Mouse (Mus musculus) layer of hippocampus, postnatal 10 days (tissue): ENCODE results near the gene Sytl2. TPM values are rescaled to one million over a fixed set of nuclear protein-coding genes. Genes with fewer than 3 reads are reported as not detected.

ENCODE experiments used
- DNase-seq, 2 experiments: peaks; one replicate each; pipeline ENCODE4 v3.0.0; 2021; ENCODE audit warnings: low spot score in 2 of 2
- long read RNA-seq: library from polyadenylated mRNA; stranded (forward); transcript quantifications from one replicate; pipeline ENCODE4 v2.0.0, GENCODE M21; 2023
- total RNA-seq, 2 experiments: library from RNA; stranded (reverse); gene quantifications; 2 replicates each; pipeline ENCODE4 v1.2.3; 2021

Sytl2 gene
- total RNA-seq = 10 to 100 TPM; 26.9 to 32.3 TPM
- long read RNA-seq, transcript Sytl2-219 (10 exons, 2,266 nt) = major isoform, 11 of 19 reads
- long read RNA-seq, partial matches to known transcripts = 6 of 19 reads
- long read RNA-seq, other reads (novel, unspliced or antisense) = 0 of 19 reads

DNA sequence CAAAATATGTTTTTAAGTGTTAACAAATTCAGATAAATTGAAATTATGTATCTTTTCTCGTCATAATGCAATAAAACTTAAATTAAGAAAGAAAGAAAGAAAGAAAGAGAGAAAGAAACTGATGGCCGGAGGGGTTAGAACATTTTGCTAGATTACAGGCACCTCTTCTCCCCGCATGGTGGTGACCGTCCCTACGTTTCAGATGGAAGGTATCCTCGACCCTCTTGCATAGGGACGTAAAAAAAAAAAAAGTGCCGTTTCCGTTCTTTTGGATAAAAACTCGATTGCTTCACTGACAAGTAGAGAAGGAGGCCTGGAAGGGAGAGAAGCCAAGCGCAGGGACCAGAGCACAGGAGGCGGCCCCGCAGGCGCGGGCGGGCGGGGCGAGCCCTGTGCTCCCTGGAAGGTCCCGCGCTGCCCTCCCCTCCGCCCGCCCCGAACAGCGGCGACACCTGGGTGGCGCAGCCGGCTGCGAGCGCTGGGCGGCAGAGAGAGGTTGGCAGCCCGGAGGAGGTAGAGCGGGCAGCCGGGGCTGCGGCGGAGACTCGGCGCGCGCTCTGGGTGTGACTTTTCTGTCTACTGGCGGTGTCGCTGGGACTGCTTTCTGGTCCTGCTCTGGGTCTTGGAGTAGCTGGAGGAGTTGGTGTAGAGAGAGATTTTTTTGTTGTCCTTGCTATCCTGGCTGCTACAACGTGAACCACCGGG lies at the start of gene Sytl2:
TSS of gene Sytl2 (plus strand) at position 311 of the 705 bp plus-strand sequence.
- DNase-seq = peak; percentile 8 to 32

DNA sequence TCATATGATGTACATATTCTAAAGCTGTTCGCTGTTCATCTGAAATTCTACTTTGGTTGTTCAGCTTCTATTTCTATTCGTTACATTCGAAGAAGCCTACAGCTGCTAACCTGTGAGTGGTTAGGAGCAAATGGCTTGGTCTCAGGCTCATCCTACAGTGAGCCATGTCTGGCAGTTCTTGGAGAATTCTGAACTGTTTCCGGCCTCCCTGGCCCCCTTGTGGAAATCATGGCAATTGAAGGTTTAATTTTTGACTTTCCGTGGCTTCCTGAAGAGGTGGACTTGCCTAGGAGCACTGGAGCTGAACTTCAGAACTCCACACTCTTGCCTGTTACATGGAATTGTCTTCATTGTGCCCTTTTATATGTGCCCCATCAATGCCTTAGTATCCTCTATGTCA lies 49.1 kb upstream of the Sytl2 start:
- no peak for DNase-seq

DNA sequence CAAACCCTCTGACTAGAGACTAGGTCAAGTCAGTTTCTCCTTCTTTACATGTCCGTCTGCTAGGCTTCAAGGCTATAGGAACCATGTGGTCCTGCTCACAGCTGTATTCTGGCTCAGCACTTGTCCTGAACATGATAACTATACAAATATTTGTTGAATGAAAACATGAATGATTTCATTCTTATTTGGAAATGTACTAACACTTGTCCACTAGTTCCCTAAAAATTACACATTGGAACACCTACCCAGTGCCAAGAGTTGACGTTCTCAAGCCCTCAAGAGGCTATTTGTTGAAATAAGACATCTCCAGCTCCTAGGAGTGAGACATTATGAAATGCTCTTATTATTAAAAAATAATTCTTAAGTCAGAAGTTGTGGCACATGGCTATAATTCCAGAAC lies 43.4 kb upstream of the Sytl2 start:
- DNase-seq = no peak

DNA sequence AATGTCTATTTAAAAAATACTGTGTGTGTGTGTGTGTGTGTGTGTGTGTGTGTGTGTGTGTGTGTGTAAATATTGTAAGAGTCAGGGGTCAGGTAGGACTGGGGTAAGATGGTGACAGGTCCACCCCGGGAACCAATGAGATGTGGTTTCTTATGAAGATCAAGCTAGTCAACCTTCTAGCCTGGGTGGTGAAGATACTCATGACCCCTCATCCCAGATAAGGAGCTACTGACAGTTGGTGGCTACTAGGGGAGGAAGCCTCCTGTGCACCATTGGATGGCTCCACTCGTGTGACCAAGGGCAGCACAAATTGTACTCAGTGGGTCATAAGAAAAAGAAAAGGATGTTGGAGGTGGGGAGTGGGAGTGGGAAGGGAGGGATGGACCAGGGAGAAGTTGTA lies 42.2 kb upstream of the Sytl2 start:
- no peak for DNase-seq

DNA sequence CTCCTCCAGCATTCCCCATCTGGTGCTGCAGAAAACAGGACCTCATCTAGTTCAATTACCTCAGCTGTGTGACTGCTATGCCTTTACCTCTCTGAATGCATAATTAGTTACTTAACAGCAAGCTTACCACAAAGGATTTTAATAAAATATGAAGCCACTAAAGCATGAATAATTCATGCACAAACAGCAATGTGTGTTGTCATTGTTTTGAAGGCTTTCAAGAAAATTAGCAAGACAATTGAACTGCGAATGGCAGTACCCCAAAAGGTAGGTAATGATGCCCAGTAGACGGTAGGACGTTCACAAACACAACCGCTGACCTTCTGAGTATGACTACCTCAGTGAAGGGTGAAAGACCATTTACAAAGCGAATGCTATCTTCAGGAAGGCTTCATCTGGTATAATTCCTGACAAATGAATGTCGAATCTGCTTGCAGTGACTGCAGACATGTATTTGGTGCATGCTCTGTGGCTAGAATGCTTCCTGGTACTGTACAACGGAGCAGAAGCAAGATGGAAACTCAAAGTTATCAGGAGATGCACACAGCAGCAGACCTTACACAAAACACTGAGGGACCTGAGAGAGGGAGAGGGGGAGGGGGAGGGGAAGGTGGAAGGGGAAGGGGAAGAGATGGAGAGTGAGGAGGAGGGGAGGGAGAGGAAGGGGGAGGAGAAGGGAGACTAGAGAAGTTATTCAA lies 40.0 kb upstream of the Sytl2 start:
- no peak for DNase-seq

DNA sequence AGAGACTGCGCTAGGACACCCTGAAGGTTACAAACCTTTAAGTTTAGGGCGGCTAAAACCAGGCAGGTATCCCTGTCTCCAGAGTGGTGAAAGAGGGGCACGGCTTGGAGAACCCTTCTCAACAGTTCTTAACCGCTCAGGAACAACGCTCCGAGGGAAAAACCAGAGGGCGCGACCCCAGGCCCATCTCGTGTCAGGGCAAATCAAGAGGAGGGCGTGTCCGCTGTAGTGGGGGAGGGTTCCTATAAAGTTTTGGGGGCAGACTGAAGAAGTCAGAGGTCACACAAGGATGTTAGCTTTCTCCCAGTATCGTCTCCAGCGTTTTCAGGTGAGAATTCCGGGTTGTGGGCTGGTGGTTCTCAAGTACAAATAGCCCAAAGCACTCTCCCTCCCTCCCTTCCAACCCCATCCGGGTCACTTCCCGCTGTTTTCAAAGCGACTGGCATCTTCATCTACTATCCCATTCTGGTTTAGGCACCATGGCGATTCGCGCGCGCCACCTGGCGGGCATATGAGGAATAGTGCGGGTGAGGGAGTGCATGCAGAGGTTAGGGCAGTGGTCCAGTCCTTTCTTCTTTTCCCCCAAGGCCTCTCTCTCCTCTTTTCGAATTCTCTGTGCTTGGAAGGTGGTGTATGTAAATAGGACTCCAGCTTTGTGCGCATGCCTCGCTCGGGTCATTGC lies 36.6 kb upstream of the Sytl2 start, which contains the start of gene Ccdc83:
TSS of gene Ccdc83 (minus strand) at position 489 of the 682 bp plus-strand sequence.
- DNase-seq = peak; percentile 78 to 87

DNA sequence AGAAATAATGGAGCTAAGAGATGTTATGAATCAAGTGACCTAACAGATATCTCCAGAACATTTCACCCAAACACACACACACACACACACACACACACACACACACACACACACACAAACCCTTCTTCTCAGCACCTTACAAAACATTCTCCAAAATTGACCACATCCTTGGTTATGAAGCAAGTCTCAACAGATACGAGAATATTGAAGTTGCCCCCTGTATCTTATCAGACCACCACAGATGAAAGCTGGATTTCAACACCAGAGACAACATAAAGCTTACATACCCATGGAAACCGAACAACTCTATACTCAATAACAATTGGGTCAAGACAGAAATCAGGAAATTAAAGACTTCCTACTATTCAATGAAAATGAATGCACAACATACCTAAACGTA lies 31.9 kb upstream of the Sytl2 start:
- no peak for DNase-seq

DNA sequence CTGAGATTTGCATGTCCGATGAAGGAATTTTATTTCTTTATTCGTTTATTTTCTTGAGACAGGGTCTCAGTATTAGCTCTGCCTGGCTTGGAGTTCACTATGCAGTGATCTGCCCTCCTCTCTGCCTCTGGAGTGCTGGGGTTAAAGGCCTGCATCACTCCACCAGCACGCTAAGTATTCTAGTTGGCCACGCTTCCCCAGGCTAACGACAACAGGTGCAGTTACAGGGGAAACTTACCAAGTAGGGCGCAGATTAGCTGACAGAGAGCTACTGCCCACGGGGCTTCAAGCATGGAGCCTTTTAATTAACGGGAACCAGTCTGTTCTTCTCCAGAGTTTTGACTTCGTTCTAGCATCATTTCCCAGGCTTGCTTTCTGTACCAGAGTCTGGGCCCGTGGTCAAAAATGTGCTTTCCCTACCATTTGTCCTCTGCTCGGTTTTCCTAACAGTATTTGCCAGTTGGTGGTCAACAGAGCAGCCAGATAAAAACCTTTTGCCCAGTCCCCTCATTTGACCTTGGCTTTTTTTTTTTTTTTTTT lies 27.4 kb upstream of the Sytl2 start:
- DNase-seq = peak; percentile 23 to 25

DNA sequence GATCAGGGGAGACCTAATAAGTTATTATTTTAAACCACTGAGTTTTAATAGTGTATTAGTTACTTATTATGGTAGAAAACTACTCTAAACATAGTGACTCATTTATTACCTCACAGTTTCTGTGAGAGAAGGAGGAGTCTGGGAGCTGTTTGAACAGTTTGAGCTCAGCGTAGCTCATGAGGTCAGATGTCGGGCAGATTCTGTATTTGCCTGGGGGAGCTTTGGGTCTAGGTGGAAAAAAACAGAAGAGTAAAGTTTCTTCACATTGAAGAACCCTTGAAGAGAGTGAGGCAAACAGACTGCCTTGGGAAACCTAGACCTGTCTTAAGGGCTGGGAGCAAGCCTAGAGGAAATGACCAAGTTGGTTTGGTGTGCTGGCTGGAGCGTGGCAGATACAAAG lies 24.8 kb upstream of the Sytl2 start:
- DNase-seq = no peak

DNA sequence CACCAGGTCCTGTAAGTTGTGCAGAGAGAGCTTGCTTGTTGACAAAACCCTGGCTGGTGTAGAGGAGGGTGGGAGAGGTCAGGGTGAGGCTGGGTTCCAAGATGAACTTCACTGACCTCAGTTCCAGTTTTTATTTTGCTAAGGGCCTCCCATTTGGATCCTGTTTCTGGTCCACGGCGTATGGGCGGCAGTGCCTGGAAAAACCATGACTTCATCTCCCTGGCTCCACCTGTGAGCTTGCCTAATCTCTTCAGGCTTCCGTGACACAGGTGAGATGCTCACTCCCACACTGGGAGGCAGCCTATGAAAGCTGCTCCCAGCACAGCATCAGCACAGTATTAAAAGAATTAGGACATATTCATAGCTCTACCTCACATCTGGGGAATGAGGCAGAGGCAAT lies 24.3 kb upstream of the Sytl2 start:
- no peak for DNase-seq

DNA sequence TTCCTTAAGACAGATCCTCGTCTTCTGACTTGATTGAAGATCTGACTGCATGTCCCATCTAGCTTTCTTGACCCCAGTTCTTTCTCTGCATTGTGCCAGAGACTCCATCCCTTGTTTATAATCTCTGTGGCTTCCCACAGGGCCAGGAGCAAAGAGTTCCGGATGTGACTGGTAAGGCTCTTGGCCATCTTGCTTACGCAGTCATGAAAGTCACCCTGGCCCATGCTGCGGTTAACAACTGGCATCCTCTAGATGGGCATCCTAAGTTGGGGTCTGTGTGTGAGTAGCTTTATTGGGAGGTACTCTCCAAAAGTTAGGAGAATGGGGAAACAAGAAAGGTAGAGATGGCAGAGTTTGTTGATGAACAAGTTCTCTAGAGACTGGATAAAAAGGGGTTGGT lies 22.9 kb upstream of the Sytl2 start:
- no peak for DNase-seq

DNA sequence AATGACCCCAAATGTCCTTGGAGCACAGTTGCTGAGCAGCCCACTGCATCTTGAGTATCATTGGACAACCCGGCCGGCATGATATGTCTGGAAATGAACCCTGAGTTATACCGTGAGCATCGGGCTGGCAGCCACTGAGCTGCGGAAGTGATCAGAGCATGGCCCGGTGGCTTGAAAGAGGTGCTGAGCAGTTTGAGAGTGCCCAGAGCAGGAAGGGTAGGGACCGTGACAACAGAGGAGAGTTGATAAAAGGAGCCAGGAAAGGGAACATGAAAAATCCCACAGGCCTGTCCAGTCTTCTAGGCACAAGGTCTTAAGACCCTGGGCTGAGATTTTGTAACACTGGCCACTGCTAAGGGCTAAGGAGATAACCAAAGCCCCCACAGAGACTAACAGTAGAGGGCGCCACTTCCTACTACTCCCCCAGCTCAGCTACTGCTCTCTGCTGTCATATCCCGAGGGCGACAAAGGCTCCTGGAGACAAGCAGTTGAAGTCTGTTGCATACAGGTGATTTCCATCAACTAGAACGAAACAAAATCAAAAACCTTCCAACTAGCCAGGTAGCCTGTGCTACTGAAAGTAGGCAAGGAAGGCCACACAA lies 21.7 kb upstream of the Sytl2 start:
- peak in 1 of 2 experiments; percentile 39 for DNase-seq

DNA sequence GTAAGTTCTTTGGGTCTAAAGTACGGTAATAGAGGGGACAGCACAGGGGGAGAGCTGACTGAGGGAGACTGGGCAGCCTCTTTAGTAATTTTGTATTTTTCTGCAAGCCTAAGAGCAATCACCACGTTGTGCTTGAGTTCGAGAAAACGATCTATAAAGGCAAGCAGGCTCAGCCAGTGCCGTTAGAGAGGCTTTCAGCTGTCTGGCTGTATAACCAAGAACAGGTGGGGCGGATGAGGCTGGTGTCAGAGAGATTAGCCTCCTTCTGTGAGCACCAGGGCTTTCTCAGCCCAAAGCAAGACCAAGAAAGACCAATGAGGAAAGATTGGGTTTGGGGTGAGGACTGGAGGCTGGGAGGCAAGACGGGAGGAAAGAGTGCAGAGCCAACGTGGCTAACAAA lies 21.2 kb upstream of the Sytl2 start:
- no peak for DNase-seq

DNA sequence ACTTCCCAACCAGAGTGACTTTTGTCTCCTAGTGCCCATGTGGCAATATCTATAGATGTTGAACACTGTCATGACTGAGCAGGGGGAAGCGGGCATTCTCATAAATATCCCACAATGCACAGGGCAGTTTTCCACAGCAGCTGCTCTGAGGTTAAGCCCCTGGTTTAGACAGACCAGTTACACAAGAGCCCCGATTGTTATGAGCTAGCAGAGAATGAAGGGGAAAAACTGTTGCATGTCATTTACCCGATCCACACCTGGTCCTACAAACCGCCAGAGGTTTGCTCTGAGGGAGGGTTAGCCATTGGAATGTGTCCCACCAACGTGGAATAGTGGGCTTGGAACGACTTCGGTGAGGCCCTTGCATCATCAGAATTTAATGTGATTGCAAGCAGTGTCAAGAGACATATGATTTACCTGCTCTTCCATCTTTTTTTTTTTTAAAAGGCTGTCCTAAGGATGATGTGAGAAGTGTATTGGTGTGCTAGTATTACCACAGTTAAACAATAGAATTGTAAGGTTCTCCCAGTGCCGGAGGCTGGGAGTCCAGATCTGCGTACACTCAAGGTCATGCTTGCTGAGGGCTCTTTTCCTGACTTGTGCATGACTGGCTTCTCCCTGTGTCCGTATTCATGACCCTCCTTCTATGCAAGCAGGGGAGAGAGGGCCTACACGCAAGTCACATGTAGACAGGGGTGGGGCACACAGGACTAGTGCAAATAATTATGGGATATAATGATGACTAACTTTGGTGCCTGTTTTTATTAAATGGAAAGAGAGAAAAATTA lies 20.1 kb upstream of the Sytl2 start:
- no peak for DNase-seq

DNA sequence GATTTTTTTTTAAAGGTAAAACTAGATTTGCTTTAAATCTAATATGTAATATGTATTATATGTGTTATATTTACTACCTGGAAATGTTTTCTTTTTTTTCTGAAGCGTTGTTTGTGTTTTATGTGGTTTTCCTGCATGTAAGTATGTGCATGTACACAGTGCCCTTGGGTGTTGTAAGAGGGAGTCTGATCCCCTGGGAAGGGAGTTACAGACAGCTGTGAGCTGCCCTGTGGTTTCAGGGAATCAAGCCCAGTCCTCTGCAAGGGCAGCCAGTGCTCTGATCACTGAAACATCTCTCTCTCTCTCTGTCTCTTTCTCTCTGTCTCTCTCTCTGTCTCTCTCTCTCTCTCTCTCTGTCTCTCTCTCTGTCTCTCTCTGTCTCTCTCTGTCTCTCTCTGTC lies 19.3 kb upstream of the Sytl2 start:
- DNase-seq = no peak

DNA sequence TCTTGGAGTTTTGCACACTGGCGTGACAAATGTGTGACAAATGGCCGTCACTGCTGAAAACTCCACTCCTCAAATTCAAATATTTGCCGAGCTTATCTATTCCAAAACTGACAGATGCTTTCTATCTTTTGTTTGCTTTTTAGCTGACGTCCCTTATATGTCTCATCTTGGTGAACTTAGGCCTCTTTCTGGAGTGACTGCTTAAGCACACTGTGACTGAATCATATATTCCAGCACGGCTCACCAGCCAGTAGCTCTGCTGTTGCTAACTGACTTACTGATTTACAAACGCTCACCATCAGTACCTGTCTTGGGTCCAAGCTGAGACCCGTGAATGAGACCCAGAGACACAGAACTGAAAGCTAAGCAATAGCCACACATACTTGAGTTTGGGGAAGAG lies 17.3 kb upstream of the Sytl2 start:
- no peak for DNase-seq

DNA sequence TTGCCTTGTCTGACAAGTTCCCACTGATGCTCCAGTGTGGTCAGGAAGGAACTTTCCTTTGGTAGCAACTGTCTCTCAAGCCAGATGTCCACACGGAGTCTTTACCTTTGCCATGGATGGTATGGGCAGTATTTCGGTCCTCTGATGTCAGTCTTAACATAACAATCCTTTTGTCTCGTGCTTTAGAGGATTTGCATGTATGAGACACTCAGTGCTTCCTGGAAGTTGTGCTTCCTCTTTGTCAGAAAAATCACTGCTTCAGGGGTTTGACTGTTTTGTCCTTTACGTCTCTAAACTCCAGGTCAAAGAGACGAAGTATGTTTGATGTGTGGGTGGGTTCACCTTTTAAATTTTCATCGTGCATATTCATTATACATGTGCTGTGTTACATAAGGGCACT lies 10.2 kb upstream of the Sytl2 start:
- no peak for DNase-seq

DNA sequence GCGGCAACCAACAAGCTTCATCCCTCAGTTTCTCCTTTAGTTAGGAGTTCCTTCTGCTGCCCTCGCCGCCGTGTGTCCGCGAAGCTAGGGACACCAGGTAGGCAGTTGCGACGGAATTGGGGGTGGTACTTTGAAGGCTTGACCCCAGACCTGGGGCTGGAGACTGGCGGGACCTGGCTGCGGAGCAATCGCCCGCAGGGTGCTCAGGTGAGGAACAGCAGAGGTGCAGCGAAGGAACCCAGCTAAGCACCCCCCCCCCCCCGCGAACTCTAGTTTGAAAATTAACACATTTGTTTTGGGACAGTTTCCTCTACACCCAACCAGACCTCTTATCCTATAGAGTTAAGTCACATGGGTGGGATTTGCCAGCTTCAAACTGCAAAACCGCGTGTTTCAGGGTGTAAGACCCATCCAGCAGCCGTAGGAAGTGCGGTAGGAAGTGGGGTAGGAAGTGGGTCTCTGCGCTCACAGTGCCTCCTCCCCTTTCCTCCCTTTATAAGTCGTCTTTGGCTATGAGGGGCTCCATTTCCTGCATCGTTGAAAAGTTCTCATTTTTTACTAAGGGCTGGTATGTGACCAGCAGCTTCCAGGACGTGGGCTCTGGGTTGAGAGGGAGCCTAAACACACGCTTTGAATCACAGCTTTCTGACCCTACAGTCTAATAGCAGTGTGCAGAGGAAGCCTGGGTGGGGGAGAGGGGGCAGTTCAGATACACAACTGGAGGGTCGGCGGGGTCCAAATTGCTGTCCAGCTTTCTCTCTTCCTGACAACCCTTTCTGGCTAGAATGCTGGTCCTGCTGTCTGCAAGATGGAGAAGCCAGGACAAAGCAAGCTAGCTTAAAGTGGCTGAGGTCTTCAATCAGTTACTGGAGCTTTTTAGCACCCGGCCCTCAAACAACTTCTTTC lies 848 bp downstream of the Sytl2 start:
- DNase-seq = no peak

DNA sequence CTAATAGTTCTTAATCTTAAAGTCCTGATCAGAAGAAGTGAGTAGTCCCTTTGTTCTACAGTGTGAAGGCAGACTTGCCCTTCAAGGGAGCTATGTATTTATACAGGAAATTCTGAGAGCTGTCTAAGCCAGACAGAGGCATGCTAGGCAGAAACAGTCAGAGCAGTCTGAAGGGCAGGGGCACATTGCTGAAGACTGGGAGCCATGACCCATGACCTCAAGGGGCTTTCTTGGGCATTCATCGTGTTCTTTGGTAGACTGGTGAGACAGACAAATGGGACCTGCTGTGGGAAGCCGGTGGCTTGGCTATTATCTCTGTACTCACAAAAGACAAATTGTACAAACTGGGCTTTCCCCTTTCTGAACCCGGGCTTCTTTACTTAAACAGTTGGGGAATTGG lies 4.0 kb downstream of the Sytl2 start:
- no peak for DNase-seq

DNA sequence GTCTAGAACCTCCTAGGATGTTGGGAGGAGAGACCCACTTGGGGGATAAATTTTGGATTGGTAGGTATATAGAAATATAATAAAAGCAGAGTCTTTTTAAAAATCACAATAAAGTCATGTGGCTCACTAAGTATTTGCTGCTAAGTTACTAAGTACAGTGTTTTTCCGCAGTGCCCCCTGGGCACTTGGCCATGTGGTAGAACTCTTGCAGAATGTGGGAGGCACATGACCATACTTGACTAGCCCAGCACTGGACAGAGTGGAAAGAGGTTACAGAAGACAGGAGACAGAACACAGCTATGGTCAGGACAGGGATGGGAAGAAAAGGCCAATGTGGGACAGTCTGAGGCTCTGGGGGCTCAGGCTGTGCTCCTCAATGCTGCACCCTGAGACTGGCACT lies 4.9 kb downstream of the Sytl2 start:
- DNase-seq = no peak
